8 mouse cellular contexts compared by ENCODE assay signal in genomic region chrX:103109181-103109580, GRCm38 (mm10).
DNase-seq lines count a peak whose midpoint lies in the region; ATAC-seq lines count a peak whose summit lies in the region.

No protein-coding gene starts in this region.

- no peak for ATAC-seq in granulocyte monocyte progenitor cell, adult 5-6 weeks (replicated peaks; ENCODE audit: poor library complexity, severe bottlenecking)

- peak; percentile 36 for DNase-seq in kidney, adult 9 months
- no peak for DNase-seq in kidney, adult 18-20 months
- DNase-seq in NIH3T3 (ENCODE audit: low read depth), result peak; percentile 22
- peak; percentile 39 for DNase-seq in cerebellum, postnatal 14 days
- peak; percentile 1 to 35 for DNase-seq in layer of hippocampus, postnatal 14 days (ENCODE audit: low spot score in 2 of 2)
- DNase-seq in telencephalon, adult 2 months (ENCODE audit: low read depth, low spot score), result peak; percentile 9
- DNase-seq in spleen, postnatal 4 days (ENCODE audit: low spot score in 2 of 2), result no peak

Comparison
In these comparisons a context has a peak if more than half of its experiments do, and no peak if none do; other contexts are left out.
1. DNase-seq: peak in kidney, adult 9 months (single experiment), NIH3T3 (single experiment), cerebellum, postnatal 14 days (2 of 2), layer of hippocampus, postnatal 14 days (2 of 2) and telencephalon, adult 2 months (single experiment); none in kidney, adult 18-20 months (single experiment) and spleen, postnatal 4 days (0 of 2).